Mouse (Mus musculus) embryonic fibroblast, embryonic 13.5 days (primary cell): ENCODE results near the gene Zfp629.
"Not testable (repeated sequence)": the region's sequence is repeated elsewhere in the genome, so short reads cannot be mapped to it uniquely, and the experiment has no call there.

Source experiments
- CTCF ChIP-seq: IDR thresholded peaks from 2 replicates; pipeline ENCODE4 v1.5.1; 2011; ENCODE audit warnings: mild to moderate bottlenecking, control low read depth, low read length, moderate library complexity, borderline replicate concordance; ENCODE audit not compliant: insufficient read depth
- POLR2A ChIP-seq: IDR thresholded peaks from 2 replicates; pipeline ENCODE4 v1.6.1; 2011; ENCODE audit warnings: low read depth, mild to moderate bottlenecking, control low read depth, low read length, moderate library complexity

GRCm38 (mm10) chr7:127618402-127618801 lies 2.8 kb upstream of the Zfp629 start:
- not testable (repeated sequence) for TF ChIP-seq POLR2A, CTCF
